Mouse (Mus musculus) frontal cortex, adult 2 months (tissue): ENCODE data around the gene Stat2. TPM values are rescaled to one million over a fixed set of nuclear protein-coding genes. Genes with fewer than 3 reads are reported as not detected.

Experiments
- DNase-seq, 2 experiments: peaks; one replicate each; pipeline ENCODE4 v3.0.0; 2022; ENCODE audit warnings: low spot score in 1 of 2; ENCODE audit errors: extremely low spot score in 1 of 2
- polyA plus RNA-seq: library from polyadenylated mRNA; depleted of rRNA; stranded (reverse); fragments of >200 nt; gene quantifications from 2 replicates; pipeline ENCODE4 v1.2.3, GENCODE M21; 2012; rRNA removed

Stat2 gene
- polyA plus RNA-seq, 1 experiment, result 33.3 TPM

GRCm38 (mm10) chr10:128337306-128338181 lies 67.2 kb downstream of the Stat2 start, which contains the start of gene Cs:
TSS of gene Cs (plus strand) at chr10:128337734.
- DNase-seq, result peak; percentile 92 to 98

- DNase-seq, result no peak
These were observed 68.1 kb downstream of the Stat2 start for GRCm38 (mm10) chr10:128338415-128338814.

- no peak for DNase-seq
These were observed 68.6 kb downstream of the Stat2 start for GRCm38 (mm10) chr10:128338948-128339347.

GRCm38 (mm10) chr10:128340257-128340656 lies 69.9 kb downstream of the Stat2 start:
- DNase-seq, result no peak

Other genes with a start within 250 kb of the Stat2 start
- 238 and 244 TPM in 2 replicates for gene Naca, start 235.0 kb upstream of the Stat2 start, polyA plus RNA-seq
- gene Ptges3, start 211.6 kb upstream of the Stat2 start, polyA plus RNA-seq, result 80.8 and 83.1 TPM in 2 replicates
- 1,563 and 1,614 TPM in 2 replicates for gene Atp5b, start 187.3 kb upstream of the Stat2 start, polyA plus RNA-seq
- gene Baz2a, start 179.0 kb upstream of the Stat2 start, polyA plus RNA-seq, result 36.0 TPM in 2 replicates
- 19.1 and 20.1 TPM in 2 replicates for gene Rbms2, start 90.3 kb upstream of the Stat2 start, polyA plus RNA-seq
- gene Gls2, start 76.1 kb upstream of the Stat2 start, polyA plus RNA-seq, result 37.6 and 39.4 TPM in 2 replicates
- 9.8 and 10.4 TPM in 2 replicates for gene Spryd4, start 58.8 kb upstream of the Stat2 start, polyA plus RNA-seq
- not detected in 2 replicates for gene Mip, start 44.7 kb upstream of the Stat2 start, polyA plus RNA-seq
- 5.1 and 5.3 TPM in 2 replicates for gene Timeless, start 38.5 kb upstream of the Stat2 start, polyA plus RNA-seq
- gene Apon, start 16.5 kb upstream of the Stat2 start, polyA plus RNA-seq, result not detected in 2 replicates
- 0.23 and 0.58 TPM in 2 replicates for gene Apof, start 1.9 kb upstream of the Stat2 start, polyA plus RNA-seq
- gene Il23a, start 28.2 kb downstream of the Stat2 start, polyA plus RNA-seq, result 0.34 TPM in 2 replicates
- gene Pan2, start 32.8 kb downstream of the Stat2 start, polyA plus RNA-seq, result 25.0 and 26.8 TPM in 2 replicates
- gene Cnpy2, start 51.9 kb downstream of the Stat2 start, polyA plus RNA-seq, result 64.4 and 65.1 TPM in 2 replicates
- gene Cs, start 67.2 kb downstream of the Stat2 start, polyA plus RNA-seq, result 233 and 236 TPM in 2 replicates
- gene Coq10a, start 98.4 kb downstream of the Stat2 start, polyA plus RNA-seq, result 89.1 and 94.8 TPM in 2 replicates
- gene Ankrd52, start 106.6 kb downstream of the Stat2 start, polyA plus RNA-seq, result 31.9 and 32.6 TPM in 2 replicates
- 0.36 and 0.46 TPM in 2 replicates for gene Slc39a5, start 130.7 kb downstream of the Stat2 start, polyA plus RNA-seq
- gene Nabp2, start 140.9 kb downstream of the Stat2 start, polyA plus RNA-seq, result 75.0 and 80.7 TPM in 2 replicates
- 75.5 and 76.2 TPM in 2 replicates for gene Rnf41, start 141.1 kb downstream of the Stat2 start, polyA plus RNA-seq
- gene Smarcc2, start 188.7 kb downstream of the Stat2 start, polyA plus RNA-seq, result 219 and 255 TPM in 2 replicates
- 1,313 and 1,322 TPM in 2 replicates for gene Myl6, start 223.6 kb downstream of the Stat2 start, polyA plus RNA-seq
- gene Myl6b, start 228.1 kb downstream of the Stat2 start, polyA plus RNA-seq, result 24.7 and 27.5 TPM in 2 replicates